Mouse (Mus musculus): ENCODE measurements around the gene Gm42791. TPM values are rescaled to one million over a fixed set of nuclear protein-coding genes. Genes with fewer than 3 reads are reported as not detected.

The Gm42791 gene
- polyA plus RNA-seq, 1 experiment, result 0.78 TPM

DNA sequence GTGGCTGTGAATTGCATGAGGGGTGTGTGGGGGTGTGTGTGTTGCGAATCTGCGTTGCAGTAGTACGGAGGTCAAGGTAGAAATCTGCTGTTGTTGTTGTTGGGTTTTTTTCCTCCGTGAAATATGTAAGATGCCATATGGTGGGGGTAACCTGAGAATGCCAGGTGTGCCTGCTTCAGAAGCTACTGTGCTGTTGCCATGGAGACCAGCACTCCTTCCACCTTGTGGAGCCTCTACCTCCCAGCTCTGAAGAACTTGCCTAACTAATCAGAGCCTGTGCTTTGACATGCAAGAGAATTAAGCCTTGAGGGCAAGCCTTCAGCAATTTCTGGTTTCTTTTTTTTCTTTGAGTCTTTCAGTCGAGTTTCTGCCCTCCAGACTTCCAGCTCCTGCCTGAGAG is 140.8 kb downstream of the Gm42791 start:
- TF ChIP-seq CTCF (IDR thresholded peaks at IDR 0.05; ENCODE audit: low read depth, low read length) (no peak), POLR2A (IDR thresholded peaks at IDR 0.05; ENCODE audit: borderline replicate concordance, low read depth, low read length) (no peak)
- Histone ChIP-seq H3K4me1 (ENCODE audit: control insufficient read depth, insufficient read depth, low read length) (no peaks in the 10 kb centered on the region), H3K27ac (ENCODE audit: insufficient read depth, low read depth, low read length) (no peak overlapping the region), H3K4me3 (ENCODE audit: insufficient read depth, low read length) (no peak overlapping the region)

DNA sequence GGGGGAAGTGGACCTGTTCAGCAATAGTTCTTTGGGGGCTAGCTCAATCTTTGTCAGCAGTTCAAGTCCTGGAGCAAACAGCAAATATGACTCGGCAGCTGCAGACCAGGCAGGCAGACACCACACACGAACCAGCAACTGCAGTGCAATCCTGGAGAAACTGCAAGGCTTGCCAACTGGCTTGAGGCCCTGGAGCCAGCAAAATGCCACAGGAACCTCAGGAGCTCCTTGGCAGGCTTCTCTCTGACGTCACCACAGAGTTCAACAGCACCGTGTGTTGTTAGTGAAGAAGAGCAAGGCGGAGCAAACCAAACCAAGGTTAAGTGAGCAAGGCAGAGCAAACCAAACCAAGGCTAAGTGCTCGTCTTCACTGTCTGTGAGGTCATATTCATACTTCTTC is 145.4 kb downstream of the Gm42791 start:
- no peaks in the 10 kb centered on the region for H3K4me1 ChIP-seq (ENCODE audit: control insufficient read depth, insufficient read depth, low read length)
- no peak overlapping the region for H3K27ac ChIP-seq (ENCODE audit: insufficient read depth, low read depth, low read length)
- TF ChIP-seq POLR2A (IDR thresholded peaks at IDR 0.05; ENCODE audit: borderline replicate concordance, low read depth, low read length) (no peak), CTCF (IDR thresholded peaks at IDR 0.05; ENCODE audit: low read depth, low read length) (no peak)
- no peak overlapping the region for H3K4me3 ChIP-seq (ENCODE audit: insufficient read depth, low read length)

DNA sequence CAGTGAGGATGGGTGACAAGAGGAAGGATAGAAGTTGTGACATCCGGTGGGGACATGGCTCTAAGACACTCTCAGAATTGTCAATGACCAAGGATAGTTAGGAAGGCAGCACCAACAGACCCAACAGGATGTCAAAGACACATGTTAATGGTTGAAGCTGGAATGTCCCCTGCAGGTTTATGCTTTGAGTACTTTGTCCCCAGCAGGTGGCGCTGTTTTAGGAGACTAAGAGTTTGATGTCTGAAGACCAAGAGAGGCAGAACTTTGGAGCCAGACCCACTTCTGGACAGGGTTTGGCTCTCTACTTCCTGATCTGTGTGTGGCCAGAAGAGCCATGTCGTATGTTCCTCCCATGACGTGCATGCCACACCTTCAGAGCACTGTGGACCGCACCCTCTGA is 147.9 kb downstream of the Gm42791 start:
- no peak overlapping the region for H3K4me3 ChIP-seq (ENCODE audit: insufficient read depth, low read length)
- H3K4me1 ChIP-seq (ENCODE audit: control insufficient read depth, insufficient read depth, low read length), result no peaks in the 10 kb centered on the region
- no peak overlapping the region for H3K27ac ChIP-seq (ENCODE audit: insufficient read depth, low read depth, low read length)
- no peak for TF ChIP-seq POLR2A (IDR thresholded peaks at IDR 0.05; ENCODE audit: borderline replicate concordance, low read depth, low read length)
- TF ChIP-seq CTCF (IDR thresholded peaks at IDR 0.05; ENCODE audit: low read depth, low read length), result no peak

Other genes starting within 250 kb of the Gm42791 start
- 7.1 and 7.7 TPM in 2 replicates for gene Katnal1, start 65.8 kb downstream of the Gm42791 start, polyA plus RNA-seq (2012; ENCODE audit: insufficient read depth, insufficient read length, missing spikeins)
- gene Uspl1, start 189.2 kb upstream of the Gm42791 start, polyA plus RNA-seq (2012; ENCODE audit: insufficient read depth, insufficient read length, missing spikeins), result 14.8 and 15.4 TPM in 2 replicates
- 89.1 and 109 TPM in 2 replicates for gene Hmgb1, start 189.3 kb upstream of the Gm42791 start, polyA plus RNA-seq (2012; ENCODE audit: insufficient read depth, insufficient read length, missing spikeins)